Mouse (Mus musculus): Measurements from ENCODE around the gene 4930432K21Rik. TPM values are rescaled to one million over a fixed set of nuclear protein-coding genes. Genes with fewer than 3 reads are reported as not detected.

The 4930432K21Rik gene
- polyA plus RNA-seq, 1 experiment from 2014 or later = 1.9 TPM

GRCm38 (mm10) chr8:84185117-84185516 is 37.3 kb downstream of the 4930432K21Rik start, which contains the start of gene Nanos3:
Gene Nanos3 (minus strand): TSS chr8:84185217.
- H3K4me1 ChIP-seq (replicated peaks) = peaks cover 50% of the 10 kb centered on the region
- H3K27me3 ChIP-seq = peaks cover 9% of the 10 kb centered on the region
- H3K4me2 ChIP-seq = peak within 1 kb of the TSS; percentile 79
- no peaks in the 10 kb centered on the region for H3K36me3 ChIP-seq
- no peak for ATAC-seq (ENCODE audit: low FRiP score)
- peak within 1 kb of the TSS; percentile 70 for H3K4me3 ChIP-seq
- H3K27ac ChIP-seq = peak within 1 kb of the TSS; percentile 96
- H3K9me3 ChIP-seq = no peaks in the 10 kb centered on the region
- peak within 1 kb of the TSS; percentile 98 for H3K9ac ChIP-seq
- WGBS = 92% methylated on average over 7 of the region's 7 CpGs

- 1% methylated on average over 12 of the region's 12 CpGs for WGBS
- H3K27me3 ChIP-seq = peaks cover 9% of the 10 kb centered on the region
- no peaks in the 10 kb centered on the region for H3K9me3 ChIP-seq
- no peak for ATAC-seq (ENCODE audit: low FRiP score)
- peak overlapping the region; percentile 61 for H3K9ac ChIP-seq
- H3K4me1 ChIP-seq (replicated peaks) = peaks cover 35% of the 10 kb centered on the region
- H3K4me3 ChIP-seq = peak overlapping the region; percentile 30
- peak overlapping the region; percentile 58 for H3K4me2 ChIP-seq
- no peaks in the 10 kb centered on the region for H3K36me3 ChIP-seq
- no peak overlapping the region for H3K27ac ChIP-seq
Measured at GRCm38 (mm10) chr8:84186547-84186946, 38.7 kb downstream of the 4930432K21Rik start.

- Histone ChIP-seq H3K27ac (no peak overlapping the region), H3K27me3 (peaks cover 13% of the 10 kb centered on the region), H3K4me1 (replicated peaks) (peaks cover 33% of the 10 kb centered on the region), H3K4me2 (peak overlapping the region; percentile 58), H3K9me3 (no peaks in the 10 kb centered on the region), H3K4me3 (peak overlapping the region; percentile 30), H3K36me3 (no peaks in the 10 kb centered on the region), H3K9ac (peak overlapping the region; percentile 61)
- no peak for ATAC-seq (ENCODE audit: low FRiP score)
- WGBS = 4% methylated on average over 21 of the region's 21 CpGs
Measured at GRCm38 (mm10) chr8:84187065-84187755, 39.4 kb downstream of the 4930432K21Rik start.

DNA sequence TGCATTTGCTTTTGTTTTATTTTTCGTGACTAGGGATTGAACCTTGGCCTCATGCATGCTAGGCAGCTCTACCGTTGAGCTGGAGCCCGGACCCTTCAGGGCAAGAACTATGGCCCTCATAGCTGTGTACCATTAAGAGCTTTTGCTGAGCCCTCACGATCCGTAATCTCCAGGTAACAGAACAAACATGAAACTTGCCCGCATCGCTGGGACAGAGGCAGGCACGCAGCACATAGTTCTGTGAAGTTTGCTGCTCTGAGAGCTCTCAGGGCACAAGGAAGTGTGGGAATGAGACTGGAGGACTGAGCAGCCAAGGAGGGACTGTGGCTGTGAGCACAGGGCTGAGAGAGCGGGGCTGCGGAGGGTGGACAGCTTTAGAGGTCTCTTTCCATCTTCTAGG is 40.8 kb downstream of the 4930432K21Rik start:
- Histone ChIP-seq H3K9me3 (no peaks in the 10 kb centered on the region), H3K4me1 (replicated peaks) (peaks cover 32% of the 10 kb centered on the region), H3K4me3 (no peak overlapping the region), H3K27ac (no peak overlapping the region), H3K36me3 (no peaks in the 10 kb centered on the region), H3K27me3 (peaks cover 19% of the 10 kb centered on the region), H3K9ac (no peak overlapping the region), H3K4me2 (no peak overlapping the region)
- WGBS = 88% methylated on average over 10 of the region's 10 CpGs
- no peak for ATAC-seq (ENCODE audit: low FRiP score)

GRCm38 (mm10) chr8:84189603-84190002 is 41.8 kb downstream of the 4930432K21Rik start:
- Histone ChIP-seq H3K9ac (no peak overlapping the region), H3K4me2 (no peak overlapping the region), H3K4me3 (no peak overlapping the region), H3K4me1 (replicated peaks) (peaks cover 25% of the 10 kb centered on the region), H3K27me3 (peaks cover 19% of the 10 kb centered on the region), H3K36me3 (no peaks in the 10 kb centered on the region), H3K9me3 (no peaks in the 10 kb centered on the region), H3K27ac (no peak overlapping the region)
- 74% methylated on average over 4 of the region's 4 CpGs for WGBS
- no peak for ATAC-seq (ENCODE audit: low FRiP score)

- Histone ChIP-seq H3K9ac (no peak overlapping the region), H3K9me3 (no peaks in the 10 kb centered on the region), H3K36me3 (no peaks in the 10 kb centered on the region), H3K4me2 (no peak overlapping the region), H3K27ac (no peak overlapping the region), H3K27me3 (peaks cover 19% of the 10 kb centered on the region), H3K4me3 (no peak overlapping the region), H3K4me1 (replicated peaks) (peaks cover 21% of the 10 kb centered on the region)
- ATAC-seq (ENCODE audit: low FRiP score) = no peak
- WGBS = 96% methylated on average over 7 of the region's 7 CpGs
Measured at GRCm38 (mm10) chr8:84190191-84190867, 42.5 kb downstream of the 4930432K21Rik start.

- Histone ChIP-seq H3K4me3 (peak overlapping the region; percentile 4; the same call in 1 of the 2 replicates), H3K4me1 (replicated peaks) (peaks cover 15% of the 10 kb centered on the region), H3K27me3 (peaks cover 19% of the 10 kb centered on the region), H3K36me3 (no peaks in the 10 kb centered on the region), H3K4me2 (peak overlapping the region; percentile 36), H3K9me3 (no peaks in the 10 kb centered on the region), H3K9ac (no peak overlapping the region), H3K27ac (peak overlapping the region; percentile 72)
- 40% methylated on average over 13 of the region's 13 CpGs for WGBS
- peak; percentile 53 for ATAC-seq (ENCODE audit: low FRiP score)
Measured at GRCm38 (mm10) chr8:84192023-84192422, 44.2 kb downstream of the 4930432K21Rik start.

- H3K27ac ChIP-seq = peak overlapping the region; percentile 72; the same call in 1 of the 2 replicates
- H3K4me2 ChIP-seq = peak overlapping the region; percentile 36
- no peaks in the 10 kb centered on the region for H3K36me3 ChIP-seq
- peaks cover 17% of the 10 kb centered on the region for H3K4me1 ChIP-seq (replicated peaks)
- peaks cover 14% of the 10 kb centered on the region for H3K27me3 ChIP-seq
- WGBS = 7% methylated on average over 33 of the region's 33 CpGs
- H3K4me3 ChIP-seq = peak overlapping the region; percentile 4; the same call in 1 of the 2 replicates
- H3K9me3 ChIP-seq = no peaks in the 10 kb centered on the region
- H3K9ac ChIP-seq = peak overlapping the region; percentile 35; the same call in 1 of the 2 replicates
- peak; percentile 47; the same call in 1 of the 2 replicates for ATAC-seq (ENCODE audit: low FRiP score)
Measured at GRCm38 (mm10) chr8:84192555-84192954, 44.7 kb downstream of the 4930432K21Rik start.

DNA sequence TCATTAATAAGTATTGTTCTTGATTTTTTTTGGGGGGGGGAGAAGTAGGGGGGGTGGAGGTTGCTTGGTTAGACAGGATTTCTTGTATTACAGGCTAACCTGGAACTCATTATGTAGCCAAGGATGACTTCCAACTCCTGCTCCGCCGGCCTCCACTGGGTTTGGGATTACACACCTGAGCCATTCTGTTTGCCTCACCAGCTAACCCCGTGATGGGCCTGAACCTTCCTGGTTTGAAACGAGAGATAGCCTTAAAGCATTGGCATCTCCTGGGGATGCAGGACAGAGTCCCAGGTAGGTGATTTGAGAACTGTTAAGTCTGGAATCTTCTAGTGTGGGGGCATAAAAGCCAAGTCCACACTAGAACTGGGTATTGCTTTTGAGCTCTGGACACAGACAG is 45.3 kb downstream of the 4930432K21Rik start:
- H3K9ac ChIP-seq = no peak overlapping the region
- H3K27me3 ChIP-seq = peaks cover 10% of the 10 kb centered on the region; the same call in 1 of the 2 replicates
- H3K4me3 ChIP-seq = no peak overlapping the region
- H3K4me1 ChIP-seq (replicated peaks) = peaks cover 23% of the 10 kb centered on the region
- H3K36me3 ChIP-seq = no peaks in the 10 kb centered on the region
- H3K9me3 ChIP-seq = no peaks in the 10 kb centered on the region
- 75% methylated on average over 4 of the region's 4 CpGs for WGBS
- no peak overlapping the region; the same call in 1 of the 2 replicates for H3K4me2 ChIP-seq
- ATAC-seq (ENCODE audit: low FRiP score) = no peak
- H3K27ac ChIP-seq = no peak overlapping the region

GRCm38 (mm10) chr8:84193566-84193965 is 45.7 kb downstream of the 4930432K21Rik start:
- 84% methylated on average over 5 of the region's 5 CpGs for WGBS
- Histone ChIP-seq H3K27me3 (peaks cover 10% of the 10 kb centered on the region; the same call in 1 of the 2 replicates), H3K4me3 (no peak overlapping the region), H3K27ac (no peak overlapping the region), H3K4me2 (no peak overlapping the region), H3K4me1 (replicated peaks) (peaks cover 27% of the 10 kb centered on the region), H3K36me3 (no peaks in the 10 kb centered on the region), H3K9me3 (no peaks in the 10 kb centered on the region), H3K9ac (no peak overlapping the region)
- ATAC-seq (ENCODE audit: low FRiP score) = no peak

DNA sequence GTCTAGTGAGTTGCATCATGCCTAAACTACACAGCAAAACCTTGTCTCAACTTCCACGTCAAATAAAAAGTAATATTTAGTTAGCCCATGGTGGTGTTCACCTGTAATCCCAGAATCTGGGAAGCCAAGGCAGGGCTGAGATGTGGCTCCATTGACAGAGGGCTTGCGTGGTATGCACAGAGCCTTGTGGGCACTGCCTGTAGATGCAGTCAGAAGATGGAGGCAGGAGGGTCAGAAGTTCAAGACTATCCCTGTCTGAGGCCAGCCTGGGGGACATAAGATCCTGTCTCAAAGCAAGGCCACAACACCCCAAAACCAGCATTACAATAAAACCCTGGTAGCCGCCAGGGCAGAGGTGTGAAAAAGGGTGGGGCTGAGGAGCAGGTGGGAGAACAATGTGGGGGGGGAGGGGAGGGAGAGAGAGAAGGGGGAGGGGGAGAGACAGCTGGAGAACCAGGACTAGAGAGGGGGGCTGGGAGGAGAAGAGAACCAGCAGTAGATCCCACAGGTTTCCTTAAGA is 46.5 kb downstream of the 4930432K21Rik start:
- Histone ChIP-seq H3K27me3 (peaks cover 11% of the 10 kb centered on the region; the same call in 1 of the 2 replicates), H3K4me2 (no peak overlapping the region), H3K4me1 (replicated peaks) (peaks cover 34% of the 10 kb centered on the region), H3K4me3 (no peak overlapping the region), H3K36me3 (no peaks in the 10 kb centered on the region), H3K9me3 (no peaks in the 10 kb centered on the region), H3K9ac (no peak overlapping the region), H3K27ac (no peak overlapping the region)
- 82% methylated on average over 3 of the region's 3 CpGs for WGBS
- ATAC-seq (ENCODE audit: low FRiP score) = no peak

DNA sequence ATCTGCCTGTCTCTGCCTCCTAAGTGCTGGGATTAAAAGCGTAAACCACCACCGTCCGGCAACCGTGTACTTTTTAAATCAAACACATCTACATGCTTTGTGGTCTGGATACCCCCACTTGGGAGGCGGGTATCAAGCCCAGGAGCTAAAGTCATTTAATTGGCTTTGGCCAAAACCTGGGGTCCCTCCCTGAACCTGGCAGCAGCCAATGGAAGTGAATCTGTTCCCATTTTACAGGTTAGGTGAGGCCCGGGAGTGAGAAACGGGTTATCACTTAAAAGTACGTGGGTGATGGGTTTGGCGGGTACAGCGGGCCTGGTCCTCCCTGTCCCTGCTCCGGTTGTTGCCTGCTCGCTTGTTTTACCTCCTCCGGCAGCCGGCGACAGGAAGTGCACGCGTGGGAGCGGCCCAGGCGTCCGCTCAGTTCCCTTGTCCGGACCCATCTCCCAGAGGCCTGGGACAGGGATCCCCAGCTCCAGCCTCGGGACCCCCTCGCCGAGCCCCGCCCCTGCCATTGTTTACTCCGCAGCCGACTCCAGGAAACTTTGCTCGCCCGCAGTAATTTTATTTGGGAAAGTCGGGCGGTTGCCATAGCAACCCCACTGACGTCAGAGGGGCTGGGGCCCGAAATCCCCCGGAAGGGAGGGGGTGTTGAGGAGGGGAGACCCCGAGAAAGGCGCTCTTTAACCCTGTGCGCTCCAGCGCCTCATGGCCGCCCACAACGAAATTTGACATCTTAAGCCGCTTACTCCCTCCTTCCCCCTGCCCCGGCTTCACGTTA is 49.5 kb downstream of the 4930432K21Rik start:
- 3% methylated on average over 43 of the region's 43 CpGs for WGBS

More for the DNA sequence above, 49.5 kb downstream of the 4930432K21Rik start:
- H3K4me3 ChIP-seq = peak overlapping the region; percentile 46
- no peak for ATAC-seq (ENCODE audit: low FRiP score)
- H3K36me3 ChIP-seq = no peaks in the 10 kb centered on the region
- H3K27ac ChIP-seq = peak overlapping the region; percentile 89
- peak overlapping the region; percentile 65 for H3K9ac ChIP-seq
- peaks cover 57% of the 10 kb centered on the region for H3K4me1 ChIP-seq (replicated peaks)
- H3K4me2 ChIP-seq = peak overlapping the region; percentile 68
- H3K9me3 ChIP-seq = no peaks in the 10 kb centered on the region
- H3K27me3 ChIP-seq = peaks cover 38% of the 10 kb centered on the region
